Mouse (Mus musculus): ENCODE results near the gene Lage3. TPM values are rescaled to one million over a fixed set of nuclear protein-coding genes. Genes with fewer than 3 reads are reported as not detected.

Gene Lage3
- polyA plus RNA-seq, 1 experiment = 107 TPM

Other genes with a start within 250 kb of the Lage3 start
- 1.7 TPM in 2 replicates for gene Opn1mw, start 226.2 kb downstream of the Lage3 start, polyA plus RNA-seq (2012; rRNA removed)
- 7.8 and 16.5 TPM in 2 replicates for gene Mecp2, start 218.3 kb downstream of the Lage3 start, polyA plus RNA-seq (2012; rRNA removed)
- gene Tex28, start 185.8 kb downstream of the Lage3 start, polyA plus RNA-seq (2012; rRNA removed) = not detected in 2 replicates
- gene Tktl1, start 176.4 kb downstream of the Lage3 start, polyA plus RNA-seq (2012; rRNA removed) = not detected in 2 replicates
- 707 and 874 TPM in 2 replicates for gene Flna, start 103.8 kb downstream of the Lage3 start, polyA plus RNA-seq (2012; rRNA removed)
- 54.6 and 56.1 TPM in 2 replicates for gene Emd, start 98.9 kb downstream of the Lage3 start, polyA plus RNA-seq (2012; rRNA removed)
- 2,430 and 2,738 TPM in 2 replicates for gene Rpl10, start 82.8 kb downstream of the Lage3 start, polyA plus RNA-seq (2012; rRNA removed)
- 160 and 171 TPM in 2 replicates for gene Taz, start 71.7 kb downstream of the Lage3 start, polyA plus RNA-seq (2012; rRNA removed)
- 26.7 and 33.1 TPM in 2 replicates for gene Dnase1l1, start 71.3 kb downstream of the Lage3 start, polyA plus RNA-seq (2012; rRNA removed)
- 445 and 453 TPM in 2 replicates for gene Atp6ap1, start 56.5 kb downstream of the Lage3 start, polyA plus RNA-seq (2012; rRNA removed)
- gene Gdi1, start 48.6 kb downstream of the Lage3 start, polyA plus RNA-seq (2012; rRNA removed) = 180 and 211 TPM in 2 replicates
- gene Fam50a, start 40.6 kb downstream of the Lage3 start, polyA plus RNA-seq (2012; rRNA removed) = 13.3 and 19.5 TPM in 2 replicates
- gene Plxna3, start 24.6 kb downstream of the Lage3 start, polyA plus RNA-seq (2012; rRNA removed) = 24.7 and 30.8 TPM in 2 replicates
- gene Ubl4a, start 19.6 kb upstream of the Lage3 start, polyA plus RNA-seq (2012; rRNA removed) = 47.6 and 59.2 TPM in 2 replicates
- gene Slc10a3, start 19.7 kb upstream of the Lage3 start, polyA plus RNA-seq (2012; rRNA removed) = 27.1 and 30.5 TPM in 2 replicates
- 64.3 and 70.1 TPM in 2 replicates for gene Fam3a, start 39.7 kb upstream of the Lage3 start, polyA plus RNA-seq (2012; rRNA removed)
- gene Ikbkg, start 39.7 kb upstream of the Lage3 start, polyA plus RNA-seq (2012; rRNA removed) = 20.6 and 21.6 TPM in 2 replicates
- gene G6pdx, start 75.6 kb upstream of the Lage3 start, polyA plus RNA-seq (2012; rRNA removed) = 190 and 227 TPM in 2 replicates
- gene Gm6880, start 127.8 kb upstream of the Lage3 start, polyA plus RNA-seq (2012; rRNA removed) = not detected in 2 replicates
- not detected in 2 replicates for gene Olfr1326-ps1, start 221.3 kb upstream of the Lage3 start, polyA plus RNA-seq (2012; rRNA removed)
- not detected in 2 replicates for gene Olfr1325, start 239.1 kb upstream of the Lage3 start, polyA plus RNA-seq (2012; rRNA removed)